ENCODE assay signal across 8 mouse cellular contexts in the genomic region with DNA sequence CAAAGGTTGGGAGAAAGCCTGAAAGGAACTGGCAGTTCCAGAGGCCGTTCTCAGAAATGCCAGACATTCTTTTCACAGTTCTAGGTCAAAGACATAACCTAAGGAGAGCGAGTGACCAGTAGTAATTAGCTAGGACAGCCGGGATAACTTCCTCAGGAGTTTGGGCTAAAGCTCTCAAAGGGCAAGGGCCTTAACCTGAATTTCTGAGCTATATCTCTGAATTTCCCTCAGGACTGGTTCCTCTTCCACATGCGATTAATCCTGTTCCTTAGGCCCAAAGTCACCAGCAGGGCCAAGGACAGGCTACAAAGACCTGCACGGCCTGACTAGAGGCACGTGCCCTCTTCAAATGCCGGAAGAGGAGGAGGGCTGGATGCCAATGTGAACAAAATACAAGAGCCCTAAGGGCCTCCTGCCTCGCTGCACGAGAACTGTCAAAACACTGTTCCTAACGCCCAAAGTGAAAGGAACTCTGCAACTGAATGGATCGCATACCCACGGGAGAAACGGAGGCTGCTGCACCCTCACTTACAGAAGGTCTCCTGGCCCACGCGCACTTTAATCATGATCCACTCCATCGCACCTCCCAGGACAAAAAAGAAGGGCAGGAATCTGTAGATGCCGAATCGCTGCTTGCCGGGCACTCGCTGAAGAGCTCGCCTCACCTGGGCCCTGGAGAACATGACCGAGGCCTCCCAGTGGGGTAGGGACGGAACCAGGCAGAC. TPM values are rescaled to one million over a fixed set of nuclear protein-coding genes. Genes with fewer than 3 reads are reported as not detected.
DNase-seq lines count a peak whose midpoint lies in the region; ATAC-seq and TF ChIP-seq lines count a peak whose summit lies in the region.

No protein-coding gene starts in this region.

- H3K9ac ChIP-seq in hindbrain, embryonic 12.5 days: peak overlapping the region; percentile 78
- peak overlapping the region; percentile 72 for H3K9ac ChIP-seq in limb, embryonic 14.5 days (ENCODE audit: low read depth, low read length, severe bottlenecking)
- H3K9ac ChIP-seq in midbrain, embryonic 13.5 days (replicated peaks): peak overlapping the region; percentile 78

- intact Hi-C loops in heart, postnatal 25 days (cut with DNase I): loop anchor here (2.0 kb wide), 2 partner anchors 67 to 77 kb away; no protein-coding TSS in a partner anchor

- peaks cover 51% of the 10 kb centered on the region for H3K4me1 ChIP-seq in hindbrain, embryonic 12.5 days
- H3K4me1 ChIP-seq in limb, embryonic 14.5 days (ENCODE audit: control insufficient read depth, insufficient read depth, low read length): peaks cover 41% of the 10 kb centered on the region
- peaks cover 62% of the 10 kb centered on the region for H3K4me1 ChIP-seq in midbrain, embryonic 13.5 days (replicated peaks)

- ATAC-seq in activated CD4-positive, CD25-positive, alpha-beta regulatory T cell, adult 4 months: peak; percentile 49
- ATAC-seq in erythroid progenitor cell, adult 5-6 weeks (replicated peaks; ENCODE audit: low FRiP score, poor library complexity, severe bottlenecking): peak; percentile 44
- peak; percentile 9; the same call in 1 of the 2 replicates for ATAC-seq in hindbrain, embryonic 12.5 days (ENCODE audit: low FRiP score)
- no peak for ATAC-seq in limb, embryonic 14.5 days (ENCODE audit: low FRiP score, low read depth)
- ATAC-seq in midbrain, embryonic 13.5 days: peak; percentile 3

- 0 out of 2 replicates have a peak, but pooled peaks cover 2% of the 10 kb centered on the region for H3K36me3 ChIP-seq in hindbrain, embryonic 12.5 days
- peaks cover 5% of the 10 kb centered on the region for H3K36me3 ChIP-seq in limb, embryonic 14.5 days (ENCODE audit: control insufficient read depth, insufficient read depth, low read length)
- peaks cover 5% of the 10 kb centered on the region for H3K36me3 ChIP-seq in midbrain, embryonic 13.5 days

- H3K4me3 ChIP-seq in hindbrain, embryonic 12.5 days: peak overlapping the region; percentile 79
- peak overlapping the region; percentile 77 for H3K4me3 ChIP-seq in limb, embryonic 14.5 days (replicated peaks; ENCODE audit: low read length)
- peak overlapping the region; percentile 75 for H3K4me3 ChIP-seq in midbrain, embryonic 13.5 days (replicated peaks)

- peak overlapping the region; percentile 92 for H3K4me2 ChIP-seq in hindbrain, embryonic 12.5 days (replicated peaks)
- H3K4me2 ChIP-seq in limb, embryonic 14.5 days (replicated peaks; ENCODE audit: low read depth, low read length, severe bottlenecking): peak overlapping the region; percentile 86
- peak overlapping the region; percentile 93 for H3K4me2 ChIP-seq in midbrain, embryonic 13.5 days (replicated peaks)

- 3% methylated on average over 23 of the region's 23 CpGs for WGBS in hindbrain, embryonic 12.5 days
- WGBS in limb, embryonic 14.5 days: under 1% methylated on average over 23 of the region's 23 CpGs
- 3% methylated on average over 23 of the region's 23 CpGs for WGBS in midbrain, embryonic 13.5 days

- no peaks in the 10 kb centered on the region for H3K9me3 ChIP-seq in hindbrain, embryonic 12.5 days (replicated peaks)
- no peaks in the 10 kb centered on the region for H3K9me3 ChIP-seq in limb, embryonic 14.5 days (ENCODE audit: control insufficient read depth, low read length)
- no peaks in the 10 kb centered on the region for H3K9me3 ChIP-seq in midbrain, embryonic 13.5 days

- no peaks in the 10 kb centered on the region for H3K27me3 ChIP-seq in hindbrain, embryonic 12.5 days
- no peaks in the 10 kb centered on the region for H3K27me3 ChIP-seq in limb, embryonic 14.5 days (ENCODE audit: control insufficient read depth, insufficient read depth, low read length)
- no peaks in the 10 kb centered on the region for H3K27me3 ChIP-seq in midbrain, embryonic 13.5 days

- H3K27ac ChIP-seq in hindbrain, embryonic 12.5 days: peak overlapping the region; percentile 76
- H3K27ac ChIP-seq in limb, embryonic 14.5 days (replicated peaks; ENCODE audit: low read depth, low read length): peak overlapping the region; percentile 68
- H3K27ac ChIP-seq in midbrain, embryonic 13.5 days: peak overlapping the region; percentile 83

- no peak for TF ChIP-seq POLR2A in limb, embryonic 14.5 days (IDR thresholded peaks at IDR 0.05; ENCODE audit: borderline replicate concordance, extremely low read depth, insufficient read depth, insufficient read length)

- peak; percentile 97 for DNase-seq in heart, adult 11 months
- no peak for DNase-seq in heart, postnatal 25 days (ENCODE audit: low spot score)
- peak; percentile 29 for DNase-seq in limb, embryonic 14.5 days (ENCODE audit: low spot score)
- peak; percentile 61 for DNase-seq in thymus, postnatal 14 days

RNA-seq across cellular contexts. Expression of a gene that starts 0.5 kb away (rescaled TPM):
- 10 to 100 TPM; 60.2 to 61.0 TPM for total RNA-seq in heart, postnatal 25 days (2021)
- polyA plus RNA-seq in activated CD4-positive, CD25-positive, alpha-beta regulatory T cell, adult 4 months (2017; shearing (Covaris generic)): 100 to 1,000 TPM in 1 of 2 experiments, 10 to 100 TPM in 1; 76.4 to 122 TPM
- 20.2 and 35.2 TPM in 2 replicates for total RNA-seq in erythroid progenitor cell, adult 5-6 weeks (2015; ENCODE audit: low replicate concordance)
- 11.2 and 15.3 TPM in 2 replicates for total RNA-seq in erythroid progenitor cell, adult 5-6 weeks (2017; ENCODE audit: low replicate concordance)
- polyA plus RNA-seq in hindbrain, embryonic 12.5 days (2016; fragmentation: Nextera tagmentation; extraction: Ambion mirVana): 54.3 and 63.9 TPM in 2 replicates
- 28.2 and 37.4 TPM in 2 replicates for polyA plus RNA-seq in limb, embryonic 14.5 days (2012; rRNA removed)
- 62.7 and 68.1 TPM in 2 replicates for polyA plus RNA-seq in limb, embryonic 14.5 days (2014; fragmentation: Nextera tagmentation; extraction: Ambion mirVana)
- 75.8 and 78.8 TPM in 2 replicates for polyA plus RNA-seq in midbrain, embryonic 13.5 days (2015; fragmentation: Nextera tagmentation; extraction: Ambion mirVana)

RNA-seq across cellular contexts. Expression of a gene that starts 2.6 kb away (rescaled TPM):
- total RNA-seq in heart, postnatal 25 days (2021): 10 to 100 TPM; 18.2 to 22.6 TPM
- not detected for polyA plus RNA-seq in activated CD4-positive, CD25-positive, alpha-beta regulatory T cell, adult 4 months (2017; shearing (Covaris generic))
- total RNA-seq in erythroid progenitor cell, adult 5-6 weeks (2015; ENCODE audit: low replicate concordance): 10.9 and 25.2 TPM in 2 replicates
- total RNA-seq in erythroid progenitor cell, adult 5-6 weeks (2017; ENCODE audit: low replicate concordance): 9.9 and 11.0 TPM in 2 replicates
- polyA plus RNA-seq in hindbrain, embryonic 12.5 days (2016; fragmentation: Nextera tagmentation; extraction: Ambion mirVana): 401 and 429 TPM in 2 replicates
- 357 and 464 TPM in 2 replicates for polyA plus RNA-seq in limb, embryonic 14.5 days (2012; rRNA removed)
- polyA plus RNA-seq in limb, embryonic 14.5 days (2014; fragmentation: Nextera tagmentation; extraction: Ambion mirVana): 358 and 361 TPM in 2 replicates
- 280 and 317 TPM in 2 replicates for polyA plus RNA-seq in midbrain, embryonic 13.5 days (2015; fragmentation: Nextera tagmentation; extraction: Ambion mirVana)

RNA-seq across cellular contexts. Expression of a gene that starts 40.2 kb away (rescaled TPM):
- 10 to 100 TPM; 76.4 to 76.8 TPM for total RNA-seq in heart, postnatal 25 days (2021)
- 1 to 10 TPM; 1.6 to 1.9 TPM for polyA plus RNA-seq in activated CD4-positive, CD25-positive, alpha-beta regulatory T cell, adult 4 months (2017; shearing (Covaris generic))
- total RNA-seq in erythroid progenitor cell, adult 5-6 weeks (2015; ENCODE audit: low replicate concordance): 27.2 TPM in 1 of 2 replicates, not detected in the other
- 0.64 TPM in 1 of 2 replicates, not detected in the other for total RNA-seq in erythroid progenitor cell, adult 5-6 weeks (2017; ENCODE audit: low replicate concordance)
- polyA plus RNA-seq in hindbrain, embryonic 12.5 days (2016; fragmentation: Nextera tagmentation; extraction: Ambion mirVana): 29.7 and 33.9 TPM in 2 replicates
- 68.5 and 81.8 TPM in 2 replicates for polyA plus RNA-seq in limb, embryonic 14.5 days (2012; rRNA removed)
- 59.5 and 64.4 TPM in 2 replicates for polyA plus RNA-seq in limb, embryonic 14.5 days (2014; fragmentation: Nextera tagmentation; extraction: Ambion mirVana)
- 19.8 and 23.2 TPM in 2 replicates for polyA plus RNA-seq in midbrain, embryonic 13.5 days (2015; fragmentation: Nextera tagmentation; extraction: Ambion mirVana)

Comparison
In these comparisons a context has a peak if more than half of its experiments do, and no peak if none do; other contexts are left out.
1. RNA of a gene that starts 2.6 kb away (polyA plus RNA-seq): 401 to 429 TPM in hindbrain, embryonic 12.5 days, 357 to 464 TPM in limb, embryonic 14.5 days and 280 to 317 TPM in midbrain, embryonic 13.5 days; not detected in activated CD4-positive, CD25-positive, alpha-beta regulatory T cell, adult 4 months; every median in the first group is over 100 times any median in the second.
2. Peak in every context shown above with its lines, with median percentiles within 50 percentile points of each other: H3K27ac ChIP-seq, H3K4me2 ChIP-seq, H3K4me3 ChIP-seq and H3K9ac ChIP-seq.